Mouse (Mus musculus) kidney, adult 9 months (tissue): ENCODE data around the gene Olfr788.

ENCODE experiments used
- DNase-seq: peaks from one replicate; pipeline ENCODE4 v3.0.0; 2022

Gene Olfr788

DNA sequence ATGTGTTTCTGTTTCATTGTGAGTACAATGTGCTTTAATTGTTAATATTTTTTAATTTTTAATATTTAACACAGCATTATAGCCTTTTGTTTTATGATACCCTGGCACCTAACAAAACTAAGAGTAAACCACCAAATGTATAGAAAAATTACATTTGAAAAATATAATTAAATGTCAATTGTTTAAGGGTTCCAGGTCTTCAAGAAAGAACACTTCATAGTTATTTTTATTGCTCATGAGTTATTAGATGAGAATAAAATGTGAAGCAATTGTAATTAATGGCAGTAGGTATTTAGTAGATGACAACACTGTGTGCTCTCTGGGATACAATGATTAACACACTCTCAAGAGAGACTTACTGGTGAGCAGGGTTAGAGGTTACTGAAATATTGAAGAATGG is at the start of gene Olfr788:
Olfr788 (plus strand) TSS at position 301 of the 400 bp plus-strand sequence.
- no peak for DNase-seq

DNA sequence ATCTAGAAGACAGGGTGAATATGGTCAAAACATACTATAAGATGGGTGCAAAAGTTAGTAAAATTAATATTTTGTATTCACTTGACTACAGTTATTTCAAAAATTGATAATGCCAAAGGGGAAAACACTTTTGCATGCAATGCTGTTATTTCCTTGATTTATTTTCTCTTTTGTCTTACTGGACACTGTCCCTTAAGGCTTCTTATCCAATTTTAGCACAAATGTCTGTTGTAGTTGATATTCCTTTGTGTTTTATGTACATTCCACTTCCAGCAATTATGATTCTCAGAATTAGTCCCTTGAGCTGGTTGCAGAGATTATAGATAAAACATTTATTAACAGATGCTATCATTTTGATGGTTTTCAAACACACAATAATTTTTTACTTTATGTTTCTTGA is 43.8 kb upstream of the Olfr788 start, which contains the start of gene Olfr786:
Olfr786 (plus strand) TSS at position 301 of the 400 bp plus-strand sequence.
- no peak for DNase-seq

DNA sequence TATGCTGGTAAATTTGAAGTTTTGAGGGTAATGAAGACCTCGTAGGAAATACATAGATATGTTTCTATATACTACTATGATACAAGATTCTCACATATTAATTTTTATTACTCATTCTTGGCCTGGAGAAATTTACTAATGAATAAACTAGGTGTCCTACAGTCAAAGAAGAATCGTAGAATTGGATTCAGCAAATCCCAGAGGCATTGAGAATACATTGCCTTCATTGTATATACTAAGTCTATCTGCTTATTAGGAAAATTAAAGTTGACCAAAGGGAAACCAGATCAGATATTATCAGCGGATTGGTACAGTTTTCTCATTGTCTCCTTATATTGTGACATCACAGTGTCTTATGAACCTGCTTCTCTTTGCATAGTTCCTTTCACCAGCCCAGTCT is 9.2 kb upstream of the Olfr788 start, which contains the start of gene Olfr787:
Olfr787 (plus strand) TSS at position 301 of the 400 bp plus-strand sequence.
- no peak for DNase-seq

DNA sequence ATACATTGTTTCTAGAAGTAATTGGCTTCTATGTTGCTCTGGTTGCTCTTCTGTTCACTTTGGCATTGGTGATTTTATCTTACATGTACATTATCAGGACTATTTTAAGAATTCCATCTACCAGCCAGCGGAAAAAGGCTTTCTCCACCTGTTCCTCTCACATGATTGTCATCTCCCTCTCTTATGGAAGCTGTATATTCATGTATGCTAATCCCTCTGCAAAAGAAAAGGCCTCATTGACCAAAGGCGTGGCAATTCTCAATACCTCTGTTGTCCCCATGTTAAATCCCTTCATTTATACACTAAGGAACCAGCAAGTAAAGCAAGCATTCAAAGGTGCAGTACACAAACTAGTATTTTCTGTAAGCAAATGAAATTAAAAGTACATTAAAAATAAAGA is 2.5 kb downstream of the Olfr788 start:
- DNase-seq, result no peak

DNA sequence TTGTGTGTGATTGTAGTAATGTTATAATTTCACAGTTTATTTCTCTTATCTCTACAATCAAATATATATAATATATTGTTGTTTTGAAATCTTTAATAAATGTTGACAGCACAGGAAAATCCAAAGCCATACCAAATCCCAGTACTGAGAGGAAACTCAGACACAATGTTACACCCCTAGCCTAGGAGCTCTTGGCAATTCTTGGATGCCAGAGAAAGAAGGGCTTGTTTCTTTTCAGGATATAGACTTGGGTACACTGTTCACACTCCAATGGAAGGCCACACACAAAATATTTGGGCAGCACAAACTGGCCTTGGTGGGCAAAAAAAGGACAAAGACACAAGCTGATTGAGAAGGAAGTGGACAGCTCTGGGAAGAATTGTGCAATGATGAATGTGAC is 2.9 kb downstream of the Olfr788 start:
- DNase-seq, result no peak

DNA sequence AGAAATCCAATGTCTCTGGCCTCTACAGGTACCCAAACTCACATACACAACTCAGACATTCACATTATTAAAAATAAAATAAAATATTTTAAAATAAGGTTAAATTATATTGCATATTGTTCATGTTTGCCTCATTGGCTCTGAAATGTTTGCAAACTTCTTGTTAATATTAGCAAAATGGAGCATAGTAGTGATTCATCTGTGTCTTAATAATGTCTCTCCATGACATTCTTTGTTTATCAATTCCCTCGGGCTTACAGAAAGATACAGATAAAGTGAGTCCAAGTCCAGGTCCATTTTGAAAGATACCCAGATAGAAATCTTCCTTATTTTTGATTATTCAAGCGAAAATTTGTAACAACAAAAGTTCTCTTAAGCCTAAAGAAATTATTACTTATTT is 13.7 kb downstream of the Olfr788 start, which contains the start of gene Olfr789:
Olfr789 (plus strand) TSS at position 301 of the 400 bp plus-strand sequence.
- no peak for DNase-seq

DNA sequence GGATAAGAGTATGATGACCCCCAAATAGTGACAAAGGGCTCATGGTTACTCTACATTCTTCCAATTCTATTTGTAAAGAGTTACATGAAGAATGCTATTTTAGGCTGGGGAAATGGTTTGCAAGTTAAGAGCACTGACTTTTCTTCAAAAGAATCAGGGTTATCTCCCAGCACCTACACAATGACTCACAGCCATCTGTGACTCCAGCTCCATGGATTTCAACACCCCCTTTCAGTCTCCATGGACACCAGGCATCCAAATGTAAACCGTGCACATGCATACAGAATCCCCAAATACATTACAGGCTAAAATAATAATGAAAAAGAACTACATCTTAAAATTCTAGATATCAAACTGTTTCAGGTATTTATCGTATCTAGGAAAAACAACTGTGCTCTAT is 19.3 kb downstream of the Olfr788 start:
- no peak for DNase-seq

DNA sequence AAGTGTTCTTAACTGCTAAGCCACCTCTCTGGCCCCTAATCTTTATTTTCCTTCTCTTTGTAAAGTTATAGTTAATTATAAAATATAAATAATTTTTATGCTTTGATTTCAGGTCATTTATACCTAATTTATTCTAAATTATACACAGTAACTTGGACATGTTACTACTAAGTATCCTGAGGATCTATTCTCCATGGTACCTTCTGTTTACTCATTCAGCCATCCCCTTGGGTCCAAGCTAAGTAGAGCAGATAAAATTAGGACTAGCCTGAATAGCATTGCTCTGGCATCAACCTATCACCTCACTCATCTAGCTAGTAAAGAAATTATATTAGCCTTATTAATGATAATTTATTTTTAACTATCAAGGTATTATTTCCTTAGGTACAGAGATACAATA is 27.4 kb downstream of the Olfr788 start, which contains the start of gene Olfr790:
Olfr790 (plus strand) TSS at position 301 of the 400 bp plus-strand sequence.
- no peak for DNase-seq

DNA sequence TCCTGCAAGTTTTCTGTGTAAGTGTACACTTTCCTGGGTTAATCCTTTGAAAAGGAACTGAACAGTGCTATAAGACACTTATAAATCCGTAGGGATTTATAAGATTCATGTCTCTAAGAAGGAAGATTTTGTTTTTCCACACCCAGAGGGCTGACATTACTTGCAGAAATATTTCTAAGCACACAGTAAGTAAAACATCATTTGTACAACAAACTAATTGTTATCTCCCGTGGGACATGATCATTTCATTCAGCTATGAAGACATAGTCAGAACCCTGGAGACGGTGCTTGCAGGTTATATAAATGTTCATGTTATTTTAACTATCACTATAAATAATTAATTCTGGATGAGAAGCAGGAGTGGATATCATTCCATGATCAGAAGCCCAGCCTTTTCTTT is 50.7 kb downstream of the Olfr788 start, which contains the start of gene Olfr791:
Olfr791 (plus strand) TSS at position 301 of the 400 bp plus-strand sequence.
- DNase-seq, result no peak
